Mouse (Mus musculus) urinary bladder, postnatal 25 days (tissue): ENCODE data around the gene Oxgr1.
"Not testable (repeated sequence)": the region's sequence is repeated elsewhere in the genome, so short reads cannot be mapped to it uniquely, and the experiment has no call there.

Experiments used
- DNase-seq: peaks from one replicate; pipeline ENCODE4 v3.0.0; 2022; ENCODE audit warnings: low spot score

Oxgr1 gene

GRCm38 (mm10) chr14:120042187-120042820 lies at the start of gene Oxgr1:
Oxgr1 (minus strand) TSS chr14:120042435.
- no peak for DNase-seq

DNA sequence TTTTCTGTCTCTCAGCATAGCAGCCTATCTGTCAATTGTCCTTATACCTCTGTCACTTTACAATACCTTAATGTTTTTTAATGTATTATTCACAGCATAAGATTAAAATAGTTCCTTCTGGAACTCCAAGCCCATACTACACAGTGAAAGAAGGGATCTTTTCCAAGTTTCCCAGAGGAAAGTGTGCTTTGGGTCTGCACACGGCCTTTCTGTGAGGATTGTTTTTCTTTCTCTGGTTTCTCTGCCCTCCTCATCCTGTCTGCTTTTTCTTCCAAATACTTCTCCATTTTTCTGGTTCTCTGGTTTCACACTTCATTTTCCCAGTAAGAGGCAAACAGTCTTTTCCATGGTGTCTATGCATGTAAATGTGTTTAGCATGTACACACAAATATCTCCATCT lies 48.2 kb upstream of the Oxgr1 start:
- DNase-seq: no peak

DNA sequence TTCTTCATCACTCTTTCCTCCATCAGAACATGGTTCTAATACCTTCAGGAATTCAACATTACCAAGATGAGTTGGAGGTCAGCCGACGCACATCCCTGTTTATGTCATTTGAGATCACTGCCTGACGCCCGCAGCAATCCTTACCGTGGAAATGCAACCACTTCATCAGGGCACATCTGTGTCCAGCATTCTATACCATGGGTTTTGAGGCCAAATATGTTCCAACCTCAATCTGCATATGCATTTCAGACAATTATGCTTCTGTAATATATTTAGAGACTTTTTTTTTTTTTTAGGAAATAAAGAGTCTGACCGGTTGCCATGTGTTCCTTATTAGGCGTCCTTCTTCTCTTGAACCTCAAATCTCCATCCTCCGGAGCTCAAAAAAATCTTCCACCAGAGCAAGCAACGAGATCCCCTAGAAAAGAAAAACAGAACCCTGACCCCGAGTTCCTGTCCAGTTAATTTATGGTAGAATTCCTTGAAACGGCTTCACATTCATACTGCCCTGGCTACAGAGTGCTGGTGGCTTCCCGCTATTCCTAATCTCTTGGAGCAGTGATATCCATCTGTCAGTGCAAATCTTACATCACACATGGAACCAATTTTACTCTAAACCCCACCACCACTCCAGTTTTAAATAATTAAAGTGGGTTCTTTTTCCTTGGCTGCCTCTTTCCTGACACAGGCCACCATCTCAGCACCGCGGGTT lies 47.6 kb upstream of the Oxgr1 start:
- no peak for DNase-seq

GRCm38 (mm10) chr14:120089006-120089648 lies 46.9 kb upstream of the Oxgr1 start:
- DNase-seq: no peak

DNA sequence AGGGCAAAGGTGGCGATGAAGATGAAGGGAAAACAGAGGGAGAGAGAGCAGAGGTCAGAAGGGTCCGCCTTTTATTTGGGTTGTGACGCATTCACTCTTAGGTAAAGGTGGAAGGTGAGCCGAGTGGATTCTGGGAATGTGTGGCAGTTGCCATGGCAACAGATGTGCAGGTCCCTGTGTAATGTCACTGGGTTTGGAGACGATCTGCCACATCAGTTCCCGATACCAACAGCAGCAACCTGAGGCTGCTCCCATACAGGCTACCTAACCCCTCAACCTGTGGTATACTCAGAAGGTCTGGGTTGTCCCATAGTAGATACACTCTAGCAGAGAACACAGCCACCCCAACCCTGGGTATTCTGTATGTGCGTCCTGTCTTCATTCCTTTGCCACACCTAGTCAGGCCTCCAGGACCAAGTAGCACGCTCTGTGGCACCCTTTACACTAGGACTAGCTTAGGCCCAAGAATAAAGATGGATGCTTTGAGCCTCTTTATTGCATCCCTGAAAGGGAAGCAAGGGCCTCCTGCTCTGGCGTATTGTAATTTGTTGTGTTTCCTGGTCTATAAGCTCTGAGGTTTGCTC lies 41.9 kb upstream of the Oxgr1 start:
- no peak for DNase-seq

GRCm38 (mm10) chr14:120076192-120076591 lies 34.0 kb upstream of the Oxgr1 start:
- no peak for DNase-seq

DNA sequence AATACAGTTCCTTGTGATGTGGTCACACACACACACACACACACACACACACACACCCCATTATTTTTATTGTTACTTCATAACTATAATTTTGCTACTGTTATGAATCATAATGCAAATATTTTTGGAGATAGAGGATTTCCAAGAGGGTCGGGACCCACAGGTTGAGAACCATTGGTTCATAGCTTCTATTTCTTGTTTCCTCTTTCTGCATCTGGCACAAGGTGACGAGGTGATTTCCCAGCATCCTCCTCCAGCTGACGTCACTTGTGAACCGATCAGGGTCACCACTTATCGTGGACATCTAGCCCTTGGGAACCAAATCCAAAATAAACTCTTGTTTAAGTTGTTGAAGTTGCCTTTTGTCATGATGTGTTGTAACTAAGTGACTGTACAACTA lies 33.5 kb upstream of the Oxgr1 start:
- no peak for DNase-seq

DNA sequence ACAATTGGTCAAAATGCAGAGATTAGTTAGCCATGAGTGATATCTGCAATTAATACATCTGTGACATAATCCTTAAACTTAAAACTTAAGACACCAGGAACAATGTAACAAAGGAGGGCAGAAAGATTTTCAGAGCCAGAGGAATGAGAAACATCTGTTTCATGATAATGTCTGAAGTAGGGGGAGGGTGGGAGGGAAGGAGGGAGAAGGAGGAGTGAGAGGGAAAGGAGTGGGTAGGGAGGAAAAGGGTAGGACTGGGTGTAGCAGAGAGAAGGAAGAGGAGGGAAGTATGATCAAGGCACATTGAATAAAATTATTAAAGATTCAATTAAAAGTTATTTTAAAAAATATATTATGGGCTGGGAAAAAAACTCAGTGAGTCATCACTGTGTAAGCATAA lies 32.0 kb upstream of the Oxgr1 start:
- no peak for DNase-seq

GRCm38 (mm10) chr14:120061096-120061495 lies 18.9 kb upstream of the Oxgr1 start:
- DNase-seq: peak; percentile 57

- DNase-seq: no peak
These were observed 8.8 kb downstream of the Oxgr1 start for GRCm38 (mm10) chr14:120033454-120033853.

DNA sequence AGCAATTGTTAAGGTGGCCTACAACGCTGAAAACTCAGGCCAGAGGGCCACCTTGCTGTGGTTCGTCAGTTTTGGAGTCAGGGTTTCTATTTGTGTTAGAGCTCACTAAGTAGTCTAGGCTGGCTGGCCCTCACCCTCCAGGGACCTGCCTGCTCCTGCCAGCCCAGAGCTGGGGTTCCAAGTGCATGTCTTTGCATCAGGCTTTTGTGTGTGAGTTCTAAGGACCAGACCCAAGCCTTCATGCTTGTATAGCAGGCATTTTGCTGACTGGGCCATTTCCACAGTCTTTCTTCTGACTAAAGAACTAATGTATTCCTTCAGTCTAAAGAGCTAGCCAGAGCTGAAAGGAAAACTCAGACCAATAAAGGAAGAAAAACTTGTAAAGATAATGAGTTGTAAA lies 22.3 kb downstream of the Oxgr1 start:
- no peak for DNase-seq

GRCm38 (mm10) chr14:120009969-120010872 lies 32.0 kb downstream of the Oxgr1 start:
- no peak for DNase-seq

GRCm38 (mm10) chr14:120005153-120005552 lies 37.1 kb downstream of the Oxgr1 start:
- DNase-seq: no peak

- DNase-seq: no peak
These were observed 38.6 kb downstream of the Oxgr1 start for GRCm38 (mm10) chr14:120003661-120004060.

GRCm38 (mm10) chr14:120002673-120003072 lies 39.6 kb downstream of the Oxgr1 start:
- DNase-seq: no peak

GRCm38 (mm10) chr14:119989651-119990050 lies 52.6 kb downstream of the Oxgr1 start:
- DNase-seq: no peak

GRCm38 (mm10) chr14:119988937-119989645 lies 53.1 kb downstream of the Oxgr1 start:
- no peak for DNase-seq

- DNase-seq: no peak
These were observed 55.0 kb downstream of the Oxgr1 start for GRCm38 (mm10) chr14:119987257-119987656.

DNA sequence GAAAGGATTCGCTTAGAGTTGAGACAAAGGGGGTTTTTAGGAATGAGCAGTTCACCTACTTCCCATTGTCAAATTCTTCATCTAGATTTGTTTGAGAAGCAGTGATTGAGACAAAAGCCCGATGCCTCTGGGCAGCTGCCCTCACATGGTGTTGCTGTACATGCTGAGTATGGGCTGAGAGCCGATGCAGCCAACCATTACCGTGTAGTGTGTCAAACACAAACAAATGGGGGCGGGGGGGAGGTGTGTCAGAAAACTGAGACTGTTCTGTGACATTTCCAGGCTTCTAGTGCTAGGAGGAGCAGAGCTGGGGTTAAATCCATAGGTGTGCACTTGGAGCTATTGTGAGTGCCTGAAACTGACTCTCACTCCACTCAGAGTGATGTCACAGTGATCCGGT lies 55.5 kb downstream of the Oxgr1 start:
- no peak for DNase-seq

DNA sequence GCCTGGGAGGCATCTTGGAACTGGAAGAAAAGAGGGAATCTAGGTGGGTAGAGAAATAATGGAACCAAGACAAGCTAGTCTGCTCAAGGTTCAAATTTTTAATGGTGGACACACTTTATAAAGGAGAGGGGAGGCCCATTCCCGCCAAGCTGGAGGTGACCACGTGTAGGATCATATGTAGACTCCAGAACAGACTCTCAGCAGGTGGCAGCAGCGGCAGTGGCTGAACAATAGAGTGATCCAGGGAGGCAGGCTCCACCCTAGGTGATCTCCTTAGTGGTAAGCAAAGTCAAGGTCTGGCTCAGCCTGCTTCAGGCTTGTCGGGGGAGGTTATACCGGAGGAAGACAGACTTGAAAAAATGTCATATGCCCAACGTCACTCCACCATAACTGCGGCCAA lies 55.9 kb downstream of the Oxgr1 start:
- not testable (repeated sequence) for DNase-seq

GRCm38 (mm10) chr14:119981314-119981713 lies 60.9 kb downstream of the Oxgr1 start:
- DNase-seq: no peak
